Mouse (Mus musculus): ENCODE results near the gene Bco2.

DNA sequence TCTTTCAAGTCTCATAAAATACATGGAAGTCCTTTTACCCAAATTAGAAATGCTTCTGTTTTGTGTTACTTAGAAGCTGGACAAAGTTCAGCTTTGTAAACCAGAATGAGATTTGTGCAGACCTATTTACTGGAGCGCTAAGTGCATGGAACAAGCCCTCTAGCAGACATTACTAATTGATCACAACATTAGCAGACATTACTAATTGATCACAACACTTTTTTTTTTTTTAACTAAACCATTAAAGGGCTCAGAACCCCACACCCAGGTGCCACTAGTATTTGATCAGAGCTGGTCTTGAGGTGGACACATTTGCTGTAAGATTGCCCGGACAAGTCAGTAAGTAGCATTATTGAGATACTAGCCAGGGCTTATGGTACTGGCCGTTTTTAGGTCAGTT lies 21.2 kb downstream of the Bco2 start:
- no peak for TF ChIP-seq POLR2A (IDR thresholded peaks at IDR 0.05; ENCODE audit: control insufficient read depth, low read depth, low read length)
- TF ChIP-seq CTCF (IDR thresholded peaks at IDR 0.05; ENCODE audit: control insufficient read depth, insufficient read depth, insufficient replicate concordance, low read depth, low read length) = no peak

Data from testis, adult 2 months (tissue).